Mouse (Mus musculus) duodenum, adult 2 months (tissue): Measurements from ENCODE around the gene Hsd17b14. TPM values are rescaled to one million over a fixed set of nuclear protein-coding genes. Genes with fewer than 3 reads are reported as not detected.

Experiments used
- polyA plus RNA-seq: library from polyadenylated mRNA; depleted of rRNA; stranded (reverse); fragments of >200 nt; gene quantifications from 2 replicates; pipeline ENCODE4 v1.2.3, GENCODE M21; 2012; ENCODE audit warnings: low replicate concordance; rRNA removed

The Hsd17b14 gene
- 0.63 and 0.78 TPM in 2 replicates for polyA plus RNA-seq

GRCm38 (mm10) chr7:45554744-45555143 lies at the start of gene Hsd17b14:
Gene Hsd17b14, plus strand, starts transcription at chr7:45554893.

DNA sequence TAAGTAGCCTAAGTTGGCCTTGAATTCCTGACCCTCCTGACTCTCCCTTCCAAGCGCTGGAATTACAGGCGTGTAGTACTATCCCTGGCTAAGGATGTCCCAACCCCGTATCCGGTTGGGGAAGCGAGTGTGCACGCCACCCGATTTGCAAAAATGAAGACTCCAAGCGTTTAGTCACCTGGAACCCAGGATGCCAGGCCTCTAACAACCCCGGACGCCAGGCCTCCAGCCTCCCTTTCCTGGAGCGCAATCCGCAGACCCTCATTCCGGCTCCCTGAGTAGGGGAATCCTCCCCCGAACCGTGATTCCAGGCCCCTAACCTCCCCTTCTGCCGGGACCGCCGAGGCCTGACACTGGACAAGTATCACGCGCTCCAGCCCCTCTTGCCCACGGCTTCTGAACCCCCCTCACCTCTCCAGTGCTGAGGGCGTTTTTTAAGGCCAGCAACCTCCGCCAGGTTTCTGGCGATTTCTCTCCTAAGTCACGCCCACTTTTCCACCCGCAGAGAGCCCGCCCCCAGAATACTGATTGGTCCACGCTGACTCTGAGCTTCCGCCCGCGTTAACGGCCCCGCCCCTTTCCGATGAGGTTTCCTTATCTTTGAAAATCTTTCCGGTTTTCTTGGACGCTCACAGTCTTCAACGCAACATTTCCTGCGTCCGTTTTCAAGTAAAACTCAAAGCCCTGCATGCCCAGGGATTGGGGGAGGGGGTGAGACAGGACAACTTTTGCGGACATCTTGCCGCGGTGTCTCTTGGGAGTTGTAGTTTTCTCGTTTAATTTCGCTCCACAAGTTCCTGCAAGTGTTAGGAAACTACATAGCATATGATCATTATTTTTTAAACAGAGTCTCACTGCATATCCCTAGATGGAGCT lies 44.5 kb upstream of the Hsd17b14 start, which contains the start of gene Nucb1:
Gene Nucb1 (minus strand): TSS at position 495 of the 876 bp plus-strand sequence.

DNA sequence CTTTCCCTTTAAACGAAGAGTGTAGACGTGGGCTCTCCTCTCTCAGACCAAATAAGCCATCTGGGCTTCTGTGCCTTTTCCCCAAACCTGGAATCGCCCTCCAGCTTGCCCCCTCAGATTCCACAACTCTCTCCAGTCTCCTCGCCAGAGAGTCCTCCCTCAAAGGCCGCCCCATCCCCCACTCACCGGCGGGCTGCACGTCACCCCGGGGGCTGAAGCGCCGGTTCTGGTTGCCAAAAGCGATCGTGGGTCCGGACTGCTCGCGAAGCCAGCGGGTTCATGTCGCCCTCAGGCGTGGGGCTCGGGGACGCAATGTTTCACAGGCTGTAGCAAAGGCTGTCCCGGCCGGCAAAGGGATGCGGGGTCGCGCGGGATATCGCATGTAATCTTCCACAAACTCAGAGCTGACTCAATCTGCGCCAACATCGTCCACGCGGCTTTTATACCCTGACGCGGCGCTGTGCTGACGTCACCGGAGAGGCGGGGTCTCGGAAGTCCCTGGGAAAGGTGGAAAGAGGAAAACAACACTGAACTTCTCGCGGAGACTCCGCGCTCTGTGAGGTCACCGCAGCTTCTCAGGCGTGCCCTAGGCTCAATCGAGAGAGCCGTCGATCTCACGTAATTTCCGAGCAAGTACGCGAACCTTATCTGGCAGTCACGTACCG lies 28.8 kb upstream of the Hsd17b14 start, which contains the start of the genes Ppp1r15a and Plekha4:
Gene Ppp1r15a (minus strand): TSS at position 460 of the 665 bp plus-strand sequence.
Gene Plekha4 (plus strand): TSS at position 522 of the 665 bp plus-strand sequence.

DNA sequence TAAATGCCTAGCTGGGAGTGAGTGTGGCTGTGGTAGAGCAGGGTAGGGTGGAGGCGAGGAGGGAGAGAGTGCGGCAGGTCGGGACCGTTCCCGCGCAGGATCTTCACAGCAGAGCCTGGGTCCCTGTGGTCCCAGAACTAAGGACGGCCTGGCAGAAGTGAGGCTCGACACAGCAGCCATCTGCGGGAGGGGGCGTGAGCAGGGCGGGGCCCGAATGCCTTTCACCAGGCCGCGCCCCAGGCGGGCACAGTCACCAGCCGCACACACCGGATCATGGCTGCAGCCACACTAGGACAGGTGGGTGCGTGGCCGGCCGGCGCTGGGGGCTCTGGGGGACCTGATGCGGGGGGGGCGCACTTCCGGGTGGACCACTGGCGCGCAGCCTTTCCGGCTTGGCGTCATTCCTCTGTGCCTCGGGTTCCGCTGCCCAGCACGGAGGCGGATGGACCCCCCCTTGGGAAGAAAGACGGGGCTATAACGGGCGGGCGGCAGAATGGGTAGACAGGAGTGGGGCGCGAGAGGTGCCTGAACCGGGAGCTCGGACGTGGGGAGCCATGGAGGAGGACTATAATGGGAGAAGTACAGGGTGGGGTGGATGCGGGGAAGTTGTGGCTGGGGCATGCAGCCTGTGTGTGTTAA lies 15.5 kb downstream of the Hsd17b14 start, which contains the start of gene Bcat2:
Gene Bcat2 (plus strand): TSS at position 51 of the 639 bp plus-strand sequence.

DNA sequence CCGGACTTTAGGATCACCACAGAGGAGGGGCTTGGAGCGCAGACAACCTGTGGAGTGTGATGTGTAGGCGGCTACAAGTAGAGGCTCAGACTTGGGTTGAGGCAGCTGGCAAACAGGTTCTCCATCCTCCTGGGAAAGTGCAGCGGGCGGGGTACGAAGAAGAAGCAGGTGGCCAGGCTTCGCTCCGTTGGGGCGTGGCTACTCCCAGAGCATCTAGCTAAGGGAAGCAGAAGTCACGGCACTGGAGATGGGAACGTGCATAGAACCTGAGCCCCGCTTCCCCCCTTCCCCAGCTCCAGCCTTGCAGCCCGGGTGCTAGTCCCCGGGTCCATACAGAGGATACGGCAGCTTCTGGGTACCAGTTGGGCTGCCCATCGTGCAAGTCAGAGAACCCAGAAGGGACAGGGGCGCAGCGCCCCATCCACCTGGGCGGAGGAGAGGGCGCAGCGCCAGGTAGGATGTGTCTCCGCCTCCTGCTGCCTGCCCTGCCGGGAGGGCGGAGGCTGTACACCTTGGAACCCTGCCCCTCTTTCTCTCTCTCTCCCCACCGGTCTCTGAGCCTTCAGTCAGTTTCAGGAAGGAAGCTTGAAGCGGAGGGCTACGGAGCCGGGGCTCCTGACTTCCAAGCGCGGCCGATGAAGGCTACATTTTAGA lies 62.5 kb downstream of the Hsd17b14 start, which contains the start of gene Fut1:
Gene Fut1 (plus strand): TSS at position 248 of the 654 bp plus-strand sequence.

Other genes starting within 250 kb of the Hsd17b14 start
- 125 and 254 TPM in 2 replicates for gene Trpm4, start 221.1 kb upstream of the Hsd17b14 start, polyA plus RNA-seq
- 0.09 and 0.55 TPM in 2 replicates for gene Hrc, start 219.6 kb upstream of the Hsd17b14 start, polyA plus RNA-seq
- gene Ppfia3, start 187.9 kb upstream of the Hsd17b14 start, polyA plus RNA-seq = 34.3 and 84.9 TPM in 2 replicates
- gene Lin7b, start 184.3 kb upstream of the Hsd17b14 start, polyA plus RNA-seq = 2.5 and 6.3 TPM in 2 replicates
- 112 and 146 TPM in 2 replicates for gene Snrnp70, start 159.2 kb upstream of the Hsd17b14 start, polyA plus RNA-seq
- 0.05 TPM in 2 replicates for gene Kcna7, start 149.2 kb upstream of the Hsd17b14 start, polyA plus RNA-seq
- gene Ntf5, start 141.2 kb upstream of the Hsd17b14 start, polyA plus RNA-seq = 0.05 and 0.39 TPM in 2 replicates
- gene Lhb, start 134.1 kb upstream of the Hsd17b14 start, polyA plus RNA-seq = 0.26 TPM in 1 of 2 replicates, not detected in the other
- 12.8 and 17.7 TPM in 2 replicates for gene Gys1, start 120.0 kb upstream of the Hsd17b14 start, polyA plus RNA-seq
- 41.3 and 64.9 TPM in 2 replicates for gene Ruvbl2, start 116.8 kb upstream of the Hsd17b14 start, polyA plus RNA-seq
- gene Ftl1, start 95.0 kb upstream of the Hsd17b14 start, polyA plus RNA-seq = 4,626 and 7,473 TPM in 2 replicates
- 99.5 and 120 TPM in 2 replicates for gene Bax, start 88.0 kb upstream of the Hsd17b14 start, polyA plus RNA-seq
- 0.18 TPM in 1 of 2 replicates, not detected in the other for gene Tulp2, start 73.0 kb upstream of the Hsd17b14 start, polyA plus RNA-seq
- gene Gm45808, start 68.1 kb upstream of the Hsd17b14 start, polyA plus RNA-seq = not detected in 2 replicates
- gene Dhdh, start 66.1 kb upstream of the Hsd17b14 start, polyA plus RNA-seq = 0.32 and 0.59 TPM in 2 replicates
- gene Nucb1, start 44.5 kb upstream of the Hsd17b14 start, polyA plus RNA-seq = 567 and 598 TPM in 2 replicates
- gene Ppp1r15a, start 28.6 kb upstream of the Hsd17b14 start, polyA plus RNA-seq = 18.7 and 21.9 TPM in 2 replicates
- 3.7 and 6.0 TPM in 2 replicates for gene Plekha4, start 28.6 kb upstream of the Hsd17b14 start, polyA plus RNA-seq
- 31.0 and 41.9 TPM in 2 replicates for gene Bcat2, start 15.3 kb downstream of the Hsd17b14 start, polyA plus RNA-seq
- gene Fgf21, start 60.6 kb downstream of the Hsd17b14 start, polyA plus RNA-seq = 2.2 TPM in 1 of 2 replicates, not detected in the other
- gene Fut1, start 62.4 kb downstream of the Hsd17b14 start, polyA plus RNA-seq = 0.47 and 1.1 TPM in 2 replicates
- 0.25 and 0.43 TPM in 2 replicates for gene Izumo1, start 66.9 kb downstream of the Hsd17b14 start, polyA plus RNA-seq
- gene Rasip1, start 72.6 kb downstream of the Hsd17b14 start, polyA plus RNA-seq = 8.4 and 11.8 TPM in 2 replicates
- gene Mamstr, start 85.1 kb downstream of the Hsd17b14 start, polyA plus RNA-seq = 1.1 and 2.0 TPM in 2 replicates
- 0.25 and 20.6 TPM in 2 replicates for gene Fut2, start 111.5 kb downstream of the Hsd17b14 start, polyA plus RNA-seq
- gene Ntn5, start 129.1 kb downstream of the Hsd17b14 start, polyA plus RNA-seq = 0.15 and 0.25 TPM in 2 replicates
- gene Sec1, start 139.5 kb downstream of the Hsd17b14 start, polyA plus RNA-seq = 0.08 and 0.23 TPM in 2 replicates
- 1.8 and 5.9 TPM in 2 replicates for gene Car11, start 144.9 kb downstream of the Hsd17b14 start, polyA plus RNA-seq
- gene Dbp, start 150.2 kb downstream of the Hsd17b14 start, polyA plus RNA-seq = 13.9 and 52.0 TPM in 2 replicates
- 1,256 and 1,945 TPM in 2 replicates for gene Rpl18, start 160.6 kb downstream of the Hsd17b14 start, polyA plus RNA-seq
- gene Sphk2, start 163.1 kb downstream of the Hsd17b14 start, polyA plus RNA-seq = 176 and 286 TPM in 2 replicates
- gene Fam83e, start 166.3 kb downstream of the Hsd17b14 start, polyA plus RNA-seq = 97.0 and 162 TPM in 2 replicates
- 0.63 TPM in 1 of 2 replicates, not detected in the other for gene Spaca4, start 170.9 kb downstream of the Hsd17b14 start, polyA plus RNA-seq
- 1.4 and 5.4 TPM in 2 replicates for gene Lmtk3, start 228.8 kb downstream of the Hsd17b14 start, polyA plus RNA-seq
- gene Sult2b1, start 229.8 kb downstream of the Hsd17b14 start, polyA plus RNA-seq = 111 and 403 TPM in 2 replicates